Mouse (Mus musculus) adrenal gland, postnatal 0 days (tissue): ENCODE results near the gene Timm17a. TPM values are rescaled to one million over a fixed set of nuclear protein-coding genes. Genes with fewer than 3 reads are reported as not detected.

Source experiments
- polyA plus RNA-seq: library from polyadenylated mRNA; unstranded; fragments of >200 nt; fragmentation: Nextera tagmentation; extraction: Ambion mirVana; gene quantifications from 2 replicates; pipeline ENCODE4 v1.2.1, GENCODE M21; 2015

Timm17a gene
- polyA plus RNA-seq: 243 and 312 TPM in 2 replicates

DNA sequence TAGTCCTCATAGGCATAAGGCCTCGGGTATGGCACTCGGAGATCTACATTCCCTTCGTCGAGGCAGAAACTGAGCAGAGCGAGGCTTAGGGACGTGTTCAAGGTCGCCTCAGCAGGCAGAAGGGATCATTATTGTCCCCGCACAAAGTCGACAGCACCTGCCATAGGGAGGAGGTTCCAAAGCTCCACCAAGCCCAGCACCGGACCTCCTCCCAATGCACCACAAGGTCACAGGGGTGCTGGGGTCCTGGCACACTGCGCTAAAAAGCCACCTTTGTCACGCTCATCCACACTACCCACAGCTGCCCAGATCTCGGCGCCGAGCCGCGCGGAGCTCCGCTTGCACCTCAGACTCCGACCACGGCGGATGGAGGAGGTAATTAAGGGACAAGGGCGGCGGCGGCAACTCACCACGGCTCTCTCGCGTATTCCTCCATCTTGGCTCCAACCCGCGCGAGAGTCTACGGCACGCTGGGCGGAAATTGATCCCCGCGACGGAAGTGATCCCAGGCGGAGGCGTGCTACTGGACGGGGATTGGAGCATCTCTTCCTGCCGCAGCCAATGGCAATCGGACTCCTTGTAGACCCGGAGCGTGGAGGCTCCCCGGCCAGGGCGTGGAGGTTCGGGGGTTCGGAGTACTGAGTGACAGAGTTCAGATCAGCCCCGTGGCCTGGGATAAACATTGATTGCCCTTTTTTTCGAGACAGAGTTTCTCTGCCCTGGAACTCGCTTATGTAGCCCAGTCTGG is at the start of gene Timm17a:
TSS of gene Timm17a (minus strand) at position 495 of the 748 bp plus-strand sequence.

DNA sequence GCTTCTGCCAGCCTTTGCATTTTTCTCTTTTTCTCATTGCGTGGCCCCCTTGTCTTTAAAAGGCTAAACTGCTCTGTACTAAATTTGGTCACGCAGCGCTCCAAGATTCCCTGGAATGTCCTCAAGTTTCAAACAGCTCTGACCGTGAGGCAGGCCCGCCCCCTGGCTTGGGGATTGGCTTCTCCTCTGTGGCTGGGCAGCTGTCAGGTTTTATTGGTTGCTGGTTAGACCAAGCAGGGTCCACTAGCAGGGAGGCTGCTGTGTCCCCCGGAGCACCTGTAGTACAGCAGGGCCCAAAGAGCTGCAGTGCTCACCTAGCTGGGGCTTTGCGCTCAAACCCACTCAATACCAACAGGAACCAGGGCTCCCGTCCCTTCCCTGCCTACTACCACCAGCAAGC is 11.0 kb upstream of the Timm17a start, which contains the start of gene Lmod1:
TSS of gene Lmod1 (plus strand) at position 237 of the 400 bp plus-strand sequence.

DNA sequence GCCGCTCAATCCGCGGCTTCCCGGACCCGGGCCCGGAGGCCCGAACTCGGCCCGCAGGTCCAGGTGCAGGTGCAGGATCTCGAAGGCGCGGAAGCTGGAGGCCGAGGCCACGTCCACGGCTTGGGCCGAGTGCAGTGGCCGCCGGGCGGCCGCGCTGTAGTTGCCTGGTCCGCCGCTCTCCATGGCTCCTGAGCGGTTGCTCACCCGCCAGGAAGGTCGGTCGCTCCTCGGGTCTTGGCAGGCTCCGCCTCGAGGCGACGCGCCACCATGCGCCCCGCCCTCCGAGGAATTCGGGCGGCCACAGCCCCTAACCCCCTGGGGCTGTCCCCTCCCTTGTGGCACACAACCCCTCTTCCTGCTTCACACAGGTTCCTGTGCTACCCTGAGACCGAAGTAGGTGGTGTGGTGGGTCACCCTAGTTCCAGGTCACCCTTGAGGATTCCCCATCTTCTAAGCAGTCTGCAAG is 29.7 kb downstream of the Timm17a start, which contains the start of gene Rnpep:
TSS of gene Rnpep (minus strand) at position 259 of the 466 bp plus-strand sequence.

DNA sequence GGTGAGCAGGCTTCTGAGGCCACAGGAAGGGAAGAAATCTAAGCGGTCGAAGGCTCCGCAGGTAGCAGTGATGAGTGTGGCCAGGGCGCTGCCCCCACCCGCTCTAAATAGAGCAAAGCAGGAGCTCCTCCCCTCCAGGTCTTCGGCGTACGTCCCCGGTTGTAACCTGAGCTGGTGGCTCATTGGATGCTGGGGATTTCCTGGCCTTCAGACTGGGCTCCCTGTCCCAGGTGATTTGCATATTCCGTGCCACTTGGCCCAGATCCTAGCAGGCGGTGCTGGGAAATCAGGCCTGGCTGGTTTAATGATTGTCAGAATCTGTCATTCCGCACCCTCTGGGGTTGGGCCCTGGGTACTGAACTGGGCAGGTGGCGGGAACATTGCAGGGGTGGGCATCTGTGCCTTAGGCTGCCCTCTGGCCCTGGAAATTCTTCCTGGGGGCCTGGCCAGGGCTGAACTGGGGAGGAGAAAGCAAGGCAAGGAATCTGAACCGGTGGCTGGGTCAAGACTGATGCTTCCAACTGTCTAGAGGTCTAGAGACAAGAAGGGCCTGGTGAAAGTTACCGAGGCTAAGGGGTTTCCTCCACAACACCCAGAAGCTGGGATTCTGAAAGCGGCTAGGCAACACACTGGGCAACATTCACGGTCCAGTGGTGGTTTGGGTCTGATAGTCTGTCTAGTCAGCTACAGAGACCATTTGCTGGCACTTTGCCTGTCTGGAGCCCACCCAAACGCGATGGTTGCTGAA is 55.0 kb downstream of the Timm17a start, which contains the start of gene Elf3:
TSS of gene Elf3 (minus strand) at position 189 of the 748 bp plus-strand sequence.

Other genes starting within 250 kb of the Timm17a start
- 0.37 and 0.38 TPM in 2 replicates for gene Lgr6, start 208.5 kb downstream of the Timm17a start, polyA plus RNA-seq
- 0.71 and 1.9 TPM in 2 replicates for gene Ptpn7, start 181.1 kb downstream of the Timm17a start, polyA plus RNA-seq
- gene Arl8a, start 167.0 kb downstream of the Timm17a start, polyA plus RNA-seq: 66.8 and 98.3 TPM in 2 replicates
- gene Gpr37l1, start 146.1 kb downstream of the Timm17a start, polyA plus RNA-seq: 0.91 and 1.8 TPM in 2 replicates
- gene Elf3, start 55.2 kb downstream of the Timm17a start, polyA plus RNA-seq: 0.55 and 1.1 TPM in 2 replicates
- 31.2 and 47.1 TPM in 2 replicates for gene Rnpep, start 29.7 kb downstream of the Timm17a start, polyA plus RNA-seq
- 0.32 and 0.50 TPM in 2 replicates for gene Lmod1, start 11.0 kb upstream of the Timm17a start, polyA plus RNA-seq
- gene Shisa4, start 61.5 kb upstream of the Timm17a start, polyA plus RNA-seq: 38.7 and 44.2 TPM in 2 replicates
- 33.5 and 41.3 TPM in 2 replicates for gene Ipo9, start 116.7 kb upstream of the Timm17a start, polyA plus RNA-seq